Mouse (Mus musculus) stomach, postnatal 0 days (tissue): ENCODE data around the gene Adk. TPM values are rescaled to one million over a fixed set of nuclear protein-coding genes. Genes with fewer than 3 reads are reported as not detected.

Experiments used
- ATAC-seq: fragments of 200-750 bp; cut with Nextera tagmentation; 2 replicates; pipeline ENCODE4 v1.8.0; 2017; ENCODE audit not compliant: low FRiP score, low TSS enrichment
- DNase-seq: peaks from one replicate; pipeline ENCODE4 v3.0.0-alpha.2; 2016; ENCODE audit warnings: low spot score
- H3K27ac ChIP-seq: fragments of 300-500 bp; sonication (generic); replicated peaks from 2 replicates; pipeline ENCODE4 v1.5.1; 2014; ENCODE audit warnings: mild to moderate bottlenecking, control low read depth
- H3K27me3 ChIP-seq: fragments of 300-500 bp; sonication (generic); 2 replicates; pipeline ENCODE4 v1.6.1; 2014; ENCODE audit warnings: low read length; ENCODE audit not compliant: control insufficient read depth, insufficient read depth
- H3K36me3 ChIP-seq: fragments of 300-500 bp; sonication (generic); 2 replicates; pipeline ENCODE4 v1.6.1; 2014; ENCODE audit warnings: low read length, mixed read lengths; ENCODE audit not compliant: control insufficient read depth, insufficient read depth
- H3K4me1 ChIP-seq: fragments of 300-500 bp; sonication (generic); replicated peaks from 2 replicates; pipeline ENCODE4 v1.6.1; 2014; ENCODE audit warnings: antibody characterized with exemption; ENCODE audit not compliant: control insufficient read depth, insufficient read depth
- H3K4me2 ChIP-seq: fragments of 300-500 bp; sonication (generic); replicated peaks from 2 replicates; pipeline ENCODE4 v1.6.1; 2014; ENCODE audit warnings: low read depth, mild to moderate bottlenecking, control low read depth, moderate library complexity
- H3K4me3 ChIP-seq: fragments of 300-500 bp; sonication (generic); 2 replicates; pipeline ENCODE4 v1.5.1; 2014; ENCODE audit warnings: low read depth, low read length, control low read depth
- H3K9ac ChIP-seq: fragments of 300-500 bp; sonication (generic); 2 replicates; pipeline ENCODE4 v1.6.1; 2014; ENCODE audit warnings: mild to moderate bottlenecking, low read length, control low read depth, mixed read lengths
- H3K9me3 ChIP-seq: fragments of 300-500 bp; sonication (generic); 2 replicates; pipeline ENCODE4 v1.6.1; 2016; ENCODE audit warnings: low read length; ENCODE audit not compliant: control insufficient read depth
- CTCF ChIP-seq: IDR thresholded peaks from 2 replicates; pipeline ENCODE4 v1.5.1; 2016; ENCODE audit warnings: antibody characterized with exemption, low read depth, mild to moderate bottlenecking, moderate library complexity
- EP300 ChIP-seq: optimal IDR thresholded peaks from 2 replicates; pipeline ENCODE3; 2016; ENCODE audit warnings: antibody characterized with exemption
- WGBS: fragments of 180-500 bp; shearing (Covaris S2); extraction: QIAGEN DNeasy Blood & Tissue Kit; methylation state at CpG from one replicate; pipeline ENCODE4 v1.1.7; 2014; 5-methylcytosine and 5-hydroxymethylcytosine counted together
- polyA plus RNA-seq: library from polyadenylated mRNA; unstranded; fragments of >200 nt; fragmentation: Nextera tagmentation; extraction: Ambion mirVana; gene quantifications from 2 replicates; pipeline ENCODE4 v1.2.1, GENCODE M21; 2015

Adk gene
- polyA plus RNA-seq, 1 experiment from 2014 or later = 106 TPM

DNA sequence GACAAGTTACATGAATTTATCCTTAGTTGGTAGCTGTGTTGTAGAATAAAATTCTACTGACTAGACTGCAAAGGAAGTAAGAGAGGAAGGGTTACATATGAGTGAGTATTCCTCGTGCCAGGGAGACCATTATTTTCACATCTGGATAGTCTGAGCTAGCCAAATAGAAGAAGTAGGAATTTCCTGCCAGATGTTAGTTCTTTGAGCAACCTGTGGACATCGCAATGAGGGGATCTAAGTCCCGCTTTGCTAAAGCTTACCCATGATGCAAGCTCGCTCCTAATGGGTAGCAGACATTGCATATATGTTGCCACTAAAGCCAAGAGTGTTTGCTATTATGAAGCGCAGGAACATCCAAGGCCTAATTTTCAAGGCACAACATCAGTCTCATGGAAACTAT lies 381.6 kb downstream of the Adk start:
- Histone ChIP-seq H3K9ac (no peak overlapping the region), H3K4me2 (no peak overlapping the region), H3K36me3 (no peaks in the 10 kb centered on the region), H3K27ac (no peak overlapping the region), H3K4me1 (no peaks in the 10 kb centered on the region), H3K9me3 (no peaks in the 10 kb centered on the region), H3K27me3 (no peaks in the 10 kb centered on the region), H3K4me3 (no peak overlapping the region)
- TF ChIP-seq EP300 (no peak), CTCF (no peak)
- ATAC-seq = no peak
- WGBS = 62% methylated on average over 5 of the region's 5 CpGs
- no peak for DNase-seq

DNA sequence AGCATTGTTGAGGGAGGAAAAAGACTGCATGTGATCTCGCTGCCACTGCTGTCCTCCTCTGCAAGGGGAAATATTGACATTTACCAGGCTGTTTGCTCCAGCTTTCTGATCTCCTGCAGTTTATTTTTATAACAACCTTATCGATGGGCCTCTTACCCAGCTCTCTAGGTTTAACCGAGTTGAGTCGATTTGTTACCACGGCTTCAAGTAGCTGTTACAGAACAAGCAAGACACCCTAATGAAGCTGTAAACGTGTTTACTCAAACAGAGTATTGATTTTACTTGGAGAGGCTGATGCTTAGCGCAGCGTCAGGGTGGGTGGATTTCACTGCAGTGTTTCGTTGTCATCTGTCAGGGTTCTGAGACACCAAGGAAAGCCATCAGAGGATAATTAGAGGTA lies 382.3 kb downstream of the Adk start:
- H3K27me3 ChIP-seq = no peaks in the 10 kb centered on the region
- WGBS = 40% methylated on average over 9 of the region's 9 CpGs
- no peak overlapping the region for H3K4me2 ChIP-seq
- no peak overlapping the region for H3K27ac ChIP-seq
- H3K36me3 ChIP-seq = no peaks in the 10 kb centered on the region
- no peaks in the 10 kb centered on the region for H3K9me3 ChIP-seq
- H3K4me1 ChIP-seq = no peaks in the 10 kb centered on the region
- H3K9ac ChIP-seq = no peak overlapping the region
- ATAC-seq (no peak), DNase-seq (no peak)
- TF ChIP-seq EP300 (no peak), CTCF (no peak)
- H3K4me3 ChIP-seq = no peak overlapping the region

DNA sequence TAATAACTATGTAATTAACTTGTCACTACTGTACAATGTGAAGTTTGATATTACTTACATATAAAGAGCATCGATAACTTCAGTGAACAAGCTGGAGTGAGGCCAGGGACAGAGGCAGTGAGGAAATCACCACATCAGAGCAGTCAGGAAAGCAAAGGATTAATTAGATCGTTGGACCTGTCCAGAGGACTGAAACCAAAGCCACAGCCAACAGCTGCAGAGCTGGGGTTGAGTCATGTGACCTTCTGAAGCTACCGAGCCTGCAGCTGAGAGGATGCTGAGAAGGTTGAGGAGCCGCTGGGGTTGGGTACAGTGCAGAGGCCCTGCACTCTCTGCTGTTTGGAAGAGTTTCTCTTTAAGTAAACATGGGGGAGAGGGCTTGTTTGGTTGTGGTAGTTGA lies 387.4 kb downstream of the Adk start:
- Histone ChIP-seq H3K4me3 (no peak overlapping the region), H3K27ac (no peak overlapping the region), H3K4me2 (no peak overlapping the region), H3K27me3 (no peaks in the 10 kb centered on the region), H3K9ac (no peak overlapping the region), H3K4me1 (no peaks in the 10 kb centered on the region; the same call in 1 of the 2 replicates), H3K36me3 (no peaks in the 10 kb centered on the region), H3K9me3 (no peaks in the 10 kb centered on the region)
- 17% methylated on average over 4 of the region's 4 CpGs for WGBS
- TF ChIP-seq EP300 (no peak), CTCF (no peak)
- ATAC-seq (peak; percentile 42; the same call in 1 of the 2 replicates), DNase-seq (no peak)

DNA sequence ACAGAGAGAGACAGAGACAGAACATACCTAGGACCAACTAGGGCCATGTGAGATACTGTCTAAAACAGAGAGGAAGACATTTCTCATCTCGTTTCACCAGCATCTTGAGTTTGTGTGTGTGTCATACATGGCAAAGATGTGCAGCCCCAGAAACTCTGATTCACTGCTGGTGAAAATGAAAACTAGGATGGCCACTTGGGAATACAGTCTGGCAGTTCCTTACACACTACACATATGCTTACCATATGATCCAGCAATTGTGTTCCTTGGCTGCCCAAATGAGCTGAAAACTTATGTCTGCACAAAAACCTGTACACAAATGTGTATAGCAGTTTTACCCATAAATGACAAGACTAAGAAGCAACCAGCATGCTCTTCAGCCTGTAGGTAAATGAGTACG lies 388.2 kb downstream of the Adk start:
- TF ChIP-seq CTCF (no peak), EP300 (no peak)
- DNase-seq (no peak), ATAC-seq (no peak)
- Histone ChIP-seq H3K36me3 (no peaks in the 10 kb centered on the region), H3K27me3 (no peaks in the 10 kb centered on the region), H3K4me1 (no peaks in the 10 kb centered on the region; the same call in 1 of the 2 replicates), H3K9me3 (no peaks in the 10 kb centered on the region), H3K4me3 (no peak overlapping the region), H3K27ac (no peak overlapping the region), H3K4me2 (no peak overlapping the region), H3K9ac (no peak overlapping the region)
- WGBS = 91% methylated on average over 2 of the region's 2 CpGs

DNA sequence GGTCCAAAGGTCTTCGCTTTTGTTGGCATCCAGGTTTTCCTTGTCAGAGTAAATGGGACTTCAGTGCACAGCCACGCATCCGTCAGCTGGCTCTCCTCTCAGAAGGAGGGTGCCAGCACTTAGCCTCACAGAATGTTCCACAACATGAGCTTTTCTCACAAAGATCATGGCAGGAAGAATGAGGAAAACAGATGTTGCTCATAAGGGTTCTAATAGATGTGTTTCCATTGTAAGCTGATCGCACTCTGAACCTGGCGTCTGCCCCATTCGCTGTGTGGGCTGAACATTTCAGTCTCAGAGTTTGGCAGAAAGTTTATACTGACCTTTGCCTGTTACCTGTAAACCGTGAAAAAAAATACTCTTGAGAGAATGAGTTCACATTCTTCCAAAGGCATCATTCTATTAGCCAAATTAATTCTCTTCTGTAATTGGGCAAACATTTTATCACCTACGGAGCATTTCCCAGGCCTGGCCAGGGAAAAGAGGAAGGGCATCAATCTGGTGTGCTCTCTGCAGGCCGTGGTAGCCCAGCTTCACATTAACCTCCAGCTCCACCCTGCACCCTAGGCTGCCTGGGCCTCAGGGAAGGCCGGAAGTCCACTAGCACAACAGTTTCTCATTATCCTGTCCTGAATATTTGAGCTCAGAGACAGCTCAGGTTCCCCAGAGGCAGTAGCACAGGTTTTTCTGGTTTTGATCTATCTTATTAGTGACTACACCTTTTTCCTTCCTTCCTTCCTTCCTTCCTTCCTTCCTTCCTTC lies 389.6 kb downstream of the Adk start:
- no peak overlapping the region for H3K9ac ChIP-seq
- H3K4me3 ChIP-seq = no peak overlapping the region
- no peaks in the 10 kb centered on the region; the same call in 1 of the 2 replicates for H3K4me1 ChIP-seq
- H3K9me3 ChIP-seq = no peaks in the 10 kb centered on the region
- no peak overlapping the region for H3K4me2 ChIP-seq
- WGBS = 52% methylated on average over 10 of the region's 10 CpGs
- TF ChIP-seq CTCF = no peak
- no peak for TF ChIP-seq EP300
- H3K36me3 ChIP-seq = no peaks in the 10 kb centered on the region
- H3K27ac ChIP-seq = no peak overlapping the region
- DNase-seq (no peak), ATAC-seq (no peak)
- H3K27me3 ChIP-seq = no peaks in the 10 kb centered on the region

DNA sequence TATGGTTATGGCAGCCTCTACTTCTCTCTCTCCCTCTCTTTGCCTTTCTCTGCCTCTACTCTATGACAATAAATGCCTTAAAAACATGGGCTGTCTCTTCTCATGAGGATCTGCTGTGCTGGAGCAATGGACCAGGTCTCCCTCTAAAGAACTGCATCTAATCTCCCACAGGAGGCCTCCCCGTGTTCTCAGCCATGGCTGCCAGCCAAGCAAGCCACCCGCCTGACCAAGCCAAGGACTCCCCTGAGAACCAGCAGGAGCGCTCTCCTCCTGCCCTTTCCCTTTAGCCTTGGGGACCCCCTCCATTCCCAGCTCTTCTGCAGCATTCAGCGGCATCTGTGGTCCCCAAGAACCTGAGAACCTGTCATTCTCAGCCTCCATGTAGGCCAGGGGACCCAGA lies 400.2 kb downstream of the Adk start:
- no peak overlapping the region for H3K9ac ChIP-seq
- H3K4me2 ChIP-seq = no peak overlapping the region
- no peaks in the 10 kb centered on the region for H3K4me1 ChIP-seq
- WGBS = 63% methylated on average over 4 of the region's 4 CpGs
- no peak for DNase-seq
- no peak for ATAC-seq
- H3K9me3 ChIP-seq = no peaks in the 10 kb centered on the region
- H3K4me3 ChIP-seq = no peak overlapping the region
- no peaks in the 10 kb centered on the region for H3K36me3 ChIP-seq
- TF ChIP-seq CTCF = no peak
- TF ChIP-seq EP300 = no peak
- H3K27ac ChIP-seq = no peak overlapping the region
- H3K27me3 ChIP-seq = no peaks in the 10 kb centered on the region
